Mouse (Mus musculus): ENCODE results near the gene Zfp219. TPM values are rescaled to one million over a fixed set of nuclear protein-coding genes. Genes with fewer than 3 reads are reported as not detected.

Zfp219 gene
- total and polyA plus RNA-seq, 2 experiments from 2014 or later: 13.9 to 51.6 TPM

- Histone ChIP-seq H3K4me2 (ENCODE audit: low read depth, low read length) (no peak overlapping the region), H3K27me3 (ENCODE audit: control insufficient read depth, insufficient read depth, low read length) (no peaks in the 10 kb centered on the region), H3K4me3 (ENCODE audit: low read depth, low read length) (no peak overlapping the region), H3K9ac (replicated peaks; ENCODE audit: low read depth, low read length) (no peak overlapping the region), H3K9me3 (replicated peaks; ENCODE audit: control insufficient read depth, low read length) (no peaks in the 10 kb centered on the region), H3K4me1 (ENCODE audit: control insufficient read depth, insufficient read depth) (no peaks in the 10 kb centered on the region), H3K36me3 (replicated peaks; ENCODE audit: control insufficient read depth, insufficient read depth, low read length) (peaks cover 85% of the 10 kb centered on the region), H3K27ac (ENCODE audit: low read depth) (no peak overlapping the region)
- DNase-seq (ENCODE audit: low spot score): peak; percentile 17
- TF ChIP-seq EP300 (IDR thresholded peaks at IDR 0.05; ENCODE audit: low read depth) (no peak), CTCF (IDR thresholded peaks at IDR 0.05; ENCODE audit: low read depth) (peak; percentile 45)
- 86% methylated on average over 13 of the region's 13 CpGs for WGBS
- no peak for ATAC-seq (ENCODE audit: insufficient read depth, low read depth)
These were observed 24.2 kb downstream of the Zfp219 start for GRCm38 (mm10) chr14:51996231-51996841.

GRCm38 (mm10) chr14:51995219-51995871, 25.2 kb downstream of the Zfp219 start:
- Histone ChIP-seq H3K9ac (replicated peaks; ENCODE audit: low read depth, low read length) (no peak overlapping the region), H3K27me3 (ENCODE audit: control insufficient read depth, insufficient read depth, low read length) (no peaks in the 10 kb centered on the region), H3K4me2 (ENCODE audit: low read depth, low read length) (no peak overlapping the region), H3K36me3 (replicated peaks; ENCODE audit: control insufficient read depth, insufficient read depth, low read length) (peaks cover 91% of the 10 kb centered on the region), H3K9me3 (replicated peaks; ENCODE audit: control insufficient read depth, low read length) (no peaks in the 10 kb centered on the region), H3K4me1 (ENCODE audit: control insufficient read depth, insufficient read depth) (no peaks in the 10 kb centered on the region), H3K4me3 (ENCODE audit: low read depth, low read length) (no peak overlapping the region), H3K27ac (ENCODE audit: low read depth) (no peak overlapping the region)
- 75% methylated on average over 12 of the region's 12 CpGs for WGBS
- no peak for TF ChIP-seq CTCF (IDR thresholded peaks at IDR 0.05; ENCODE audit: low read depth)
- TF ChIP-seq EP300 (IDR thresholded peaks at IDR 0.05; ENCODE audit: low read depth): no peak
- DNase-seq (ENCODE audit: low spot score) (no peak), ATAC-seq (ENCODE audit: insufficient read depth, low read depth) (no peak)

- Histone ChIP-seq H3K27ac (ENCODE audit: low read depth) (no peak overlapping the region), H3K9me3 (replicated peaks; ENCODE audit: control insufficient read depth, low read length) (no peaks in the 10 kb centered on the region), H3K27me3 (ENCODE audit: control insufficient read depth, insufficient read depth, low read length) (no peaks in the 10 kb centered on the region), H3K4me3 (ENCODE audit: low read depth, low read length) (no peak overlapping the region), H3K4me1 (ENCODE audit: control insufficient read depth, insufficient read depth) (no peaks in the 10 kb centered on the region), H3K36me3 (replicated peaks; ENCODE audit: control insufficient read depth, insufficient read depth, low read length) (peaks cover 91% of the 10 kb centered on the region), H3K9ac (replicated peaks; ENCODE audit: low read depth, low read length) (no peak overlapping the region), H3K4me2 (ENCODE audit: low read depth, low read length) (no peak overlapping the region)
- TF ChIP-seq EP300 (IDR thresholded peaks at IDR 0.05; ENCODE audit: low read depth) (no peak), CTCF (IDR thresholded peaks at IDR 0.05; ENCODE audit: low read depth) (no peak)
- DNase-seq (ENCODE audit: low spot score): no peak
- 86% methylated on average over 4 of the region's 4 CpGs for WGBS
- ATAC-seq (ENCODE audit: insufficient read depth, low read depth): no peak
These were observed 26.1 kb downstream of the Zfp219 start for GRCm38 (mm10) chr14:51994453-51994852.

- H3K9ac ChIP-seq (replicated peaks; ENCODE audit: low read depth, low read length): no peak overlapping the region
- no peak for ATAC-seq (ENCODE audit: insufficient read depth, low read depth)
These were observed 31.0 kb downstream of the Zfp219 start for GRCm38 (mm10) chr14:51989461-51989970.

GRCm38 (mm10) chr14:51988731-51989130, 31.8 kb downstream of the Zfp219 start:
- 82% methylated on average over 11 of the region's 12 CpGs for WGBS
- TF ChIP-seq EP300 (IDR thresholded peaks at IDR 0.05; ENCODE audit: low read depth): no peak
- no peak for TF ChIP-seq CTCF (IDR thresholded peaks at IDR 0.05; ENCODE audit: low read depth)
- DNase-seq (ENCODE audit: low spot score): no peak
- Histone ChIP-seq H3K9ac (replicated peaks; ENCODE audit: low read depth, low read length) (no peak overlapping the region), H3K9me3 (replicated peaks; ENCODE audit: control insufficient read depth, low read length) (no peaks in the 10 kb centered on the region), H3K4me1 (ENCODE audit: control insufficient read depth, insufficient read depth) (no peaks in the 10 kb centered on the region; the same call in none of the 2 replicates), H3K36me3 (replicated peaks; ENCODE audit: control insufficient read depth, insufficient read depth, low read length) (peaks cover 48% of the 10 kb centered on the region), H3K27ac (ENCODE audit: low read depth) (no peak overlapping the region), H3K4me2 (ENCODE audit: low read depth, low read length) (no peak overlapping the region), H3K27me3 (ENCODE audit: control insufficient read depth, insufficient read depth, low read length) (no peaks in the 10 kb centered on the region), H3K4me3 (ENCODE audit: low read depth, low read length) (no peak overlapping the region)
- no peak for ATAC-seq (ENCODE audit: insufficient read depth, low read depth)

More at GRCm38 (mm10) chr14:51989461-51989970, 31.0 kb downstream of the Zfp219 start:
- no peak for DNase-seq (ENCODE audit: low spot score)
- no peak for TF ChIP-seq EP300 (IDR thresholded peaks at IDR 0.05; ENCODE audit: low read depth)
- no peak for TF ChIP-seq CTCF (IDR thresholded peaks at IDR 0.05; ENCODE audit: low read depth)
- Histone ChIP-seq H3K36me3 (replicated peaks; ENCODE audit: control insufficient read depth, insufficient read depth, low read length) (peaks cover 54% of the 10 kb centered on the region), H3K4me2 (ENCODE audit: low read depth, low read length) (no peak overlapping the region), H3K4me1 (ENCODE audit: control insufficient read depth, insufficient read depth) (no peaks in the 10 kb centered on the region; the same call in 1 of the 2 replicates), H3K9me3 (replicated peaks; ENCODE audit: control insufficient read depth, low read length) (no peaks in the 10 kb centered on the region), H3K27ac (ENCODE audit: low read depth) (no peak overlapping the region), H3K27me3 (ENCODE audit: control insufficient read depth, insufficient read depth, low read length) (no peaks in the 10 kb centered on the region), H3K4me3 (ENCODE audit: low read depth, low read length) (no peak overlapping the region)
- WGBS: 68% methylated on average over 12 of the region's 12 CpGs

All from heart, postnatal 0 days (tissue).